Mouse (Mus musculus): ENCODE results near the gene Tmem161a.

- no peak for TF ChIP-seq CTCF (IDR thresholded peaks at IDR 0.05; ENCODE audit: borderline replicate concordance, extremely low read depth, insufficient read depth, insufficient read length)
- TF ChIP-seq POLR2A (IDR thresholded peaks at IDR 0.05; ENCODE audit: borderline replicate concordance, extremely low read depth, insufficient read depth, insufficient read length, poor library complexity, severe bottlenecking) = no peak
Observed at GRCm38 (mm10) chr8:70170748-70171147, 1.4 kb upstream of the Tmem161a start.

All from brain, embryonic 14.5 days (tissue).